Mouse (Mus musculus): ENCODE results near the gene Tapbp. TPM values are rescaled to one million over a fixed set of nuclear protein-coding genes. Genes with fewer than 3 reads are reported as not detected.

The Tapbp gene
- polyA plus RNA-seq, 1 experiment from 2014 or later: 29.6 TPM

- Histone ChIP-seq H3K9me3 (ENCODE audit: control insufficient read depth, low read length) (no peaks in the 10 kb centered on the region), H3K4me1 (replicated peaks; ENCODE audit: control insufficient read depth, insufficient read depth, low read length) (no peaks in the 10 kb centered on the region), H3K9ac (no peak overlapping the region), H3K36me3 (replicated peaks; ENCODE audit: control insufficient read depth, insufficient read depth) (peaks cover 26% of the 10 kb centered on the region), H3K4me2 (replicated peaks) (no peak overlapping the region), H3K4me3 (replicated peaks; ENCODE audit: low read length) (no peak overlapping the region), H3K27ac (no peak overlapping the region), H3K27me3 (ENCODE audit: control insufficient read depth, insufficient read depth, low read length) (no peaks in the 10 kb centered on the region; the same call in 1 of the 2 replicates)
- ATAC-seq (ENCODE audit: low FRiP score): peak; percentile 72
- peak; percentile 85 for DNase-seq (ENCODE audit: low spot score)
- WGBS: 3% methylated on average over 9 of the region's 9 CpGs
Measured at GRCm38 (mm10) chr17:33968489-33968888, 52.8 kb downstream of the Tapbp start.

- peak; percentile 48 for DNase-seq (ENCODE audit: low spot score)
- ATAC-seq (ENCODE audit: low FRiP score): peak; percentile 17; the same call in 1 of the 2 replicates
- H3K4me1 ChIP-seq (replicated peaks; ENCODE audit: control insufficient read depth, insufficient read depth, low read length): no peaks in the 10 kb centered on the region
- H3K36me3 ChIP-seq (replicated peaks; ENCODE audit: control insufficient read depth, insufficient read depth): peaks cover 22% of the 10 kb centered on the region
- WGBS: 32% methylated on average over 5 of the region's 5 CpGs
- no peaks in the 10 kb centered on the region; the same call in 1 of the 2 replicates for H3K27me3 ChIP-seq (ENCODE audit: control insufficient read depth, insufficient read depth, low read length)
- H3K4me2 ChIP-seq (replicated peaks): no peak overlapping the region
- H3K4me3 ChIP-seq (replicated peaks; ENCODE audit: low read length): no peak overlapping the region
- H3K9me3 ChIP-seq (ENCODE audit: control insufficient read depth, low read length): no peaks in the 10 kb centered on the region
- no peak overlapping the region for H3K27ac ChIP-seq
- H3K9ac ChIP-seq: no peak overlapping the region
Measured at GRCm38 (mm10) chr17:33968927-33969326, 53.2 kb downstream of the Tapbp start.

- WGBS: 72% methylated on average over 4 of the region's 4 CpGs
- DNase-seq (ENCODE audit: low spot score): no peak
- no peak overlapping the region for H3K4me3 ChIP-seq (replicated peaks; ENCODE audit: low read length)
- no peak overlapping the region for H3K9ac ChIP-seq
- H3K9me3 ChIP-seq (ENCODE audit: control insufficient read depth, low read length): no peaks in the 10 kb centered on the region
- H3K27me3 ChIP-seq (ENCODE audit: control insufficient read depth, insufficient read depth, low read length): no peaks in the 10 kb centered on the region; the same call in 1 of the 2 replicates
- H3K36me3 ChIP-seq (replicated peaks; ENCODE audit: control insufficient read depth, insufficient read depth): peaks cover 19% of the 10 kb centered on the region
- H3K4me1 ChIP-seq (replicated peaks; ENCODE audit: control insufficient read depth, insufficient read depth, low read length): no peaks in the 10 kb centered on the region
- no peak for ATAC-seq (ENCODE audit: low FRiP score)
- H3K27ac ChIP-seq: no peak overlapping the region
- no peak overlapping the region for H3K4me2 ChIP-seq (replicated peaks)
Measured at GRCm38 (mm10) chr17:33969394-33969793, 53.7 kb downstream of the Tapbp start.

- H3K4me2 ChIP-seq (replicated peaks): no peak overlapping the region
- no peak overlapping the region for H3K27ac ChIP-seq
- H3K27me3 ChIP-seq (ENCODE audit: control insufficient read depth, insufficient read depth, low read length): peaks cover 16% of the 10 kb centered on the region
- ATAC-seq (ENCODE audit: low FRiP score) (no peak), DNase-seq (ENCODE audit: low spot score) (no peak)
- no peak overlapping the region for H3K4me3 ChIP-seq (replicated peaks; ENCODE audit: low read length)
- no peaks in the 10 kb centered on the region for H3K9me3 ChIP-seq (ENCODE audit: control insufficient read depth, low read length)
- 21% methylated on average over 1 of the region's 1 CpGs for WGBS
- no peaks in the 10 kb centered on the region for H3K4me1 ChIP-seq (replicated peaks; ENCODE audit: control insufficient read depth, insufficient read depth, low read length)
- no peaks in the 10 kb centered on the region for H3K36me3 ChIP-seq (replicated peaks; ENCODE audit: control insufficient read depth, insufficient read depth)
- no peak overlapping the region for H3K9ac ChIP-seq
Measured at GRCm38 (mm10) chr17:33972691-33973090, 57.0 kb downstream of the Tapbp start.

- no peak for DNase-seq (ENCODE audit: low spot score)
- no peak overlapping the region for H3K9ac ChIP-seq
- H3K27me3 ChIP-seq (ENCODE audit: control insufficient read depth, insufficient read depth, low read length): peaks cover 25% of the 10 kb centered on the region
- no peak overlapping the region for H3K4me2 ChIP-seq (replicated peaks)
- ATAC-seq (ENCODE audit: low FRiP score): no peak
- H3K9me3 ChIP-seq (ENCODE audit: control insufficient read depth, low read length): no peaks in the 10 kb centered on the region
- no peaks in the 10 kb centered on the region for H3K4me1 ChIP-seq (replicated peaks; ENCODE audit: control insufficient read depth, insufficient read depth, low read length)
- H3K4me3 ChIP-seq (replicated peaks; ENCODE audit: low read length): no peak overlapping the region
- no peaks in the 10 kb centered on the region for H3K36me3 ChIP-seq (replicated peaks; ENCODE audit: control insufficient read depth, insufficient read depth)
- 73% methylated on average over 3 of the region's 3 CpGs for WGBS
- no peak overlapping the region for H3K27ac ChIP-seq
Measured at GRCm38 (mm10) chr17:33973572-33973971, 57.9 kb downstream of the Tapbp start.

- Histone ChIP-seq H3K27ac (no peak overlapping the region), H3K4me2 (replicated peaks) (peak overlapping the region; percentile 56), H3K9me3 (ENCODE audit: control insufficient read depth, low read length) (no peaks in the 10 kb centered on the region), H3K36me3 (replicated peaks; ENCODE audit: control insufficient read depth, insufficient read depth) (no peaks in the 10 kb centered on the region), H3K9ac (peak overlapping the region; percentile 39), H3K27me3 (ENCODE audit: control insufficient read depth, insufficient read depth, low read length) (peaks cover 42% of the 10 kb centered on the region), H3K4me1 (replicated peaks; ENCODE audit: control insufficient read depth, insufficient read depth, low read length) (peaks cover 5% of the 10 kb centered on the region; the same call in 1 of the 2 replicates), H3K4me3 (replicated peaks; ENCODE audit: low read length) (peak overlapping the region; percentile 31)
- no peak for DNase-seq (ENCODE audit: low spot score)
- WGBS: 2% methylated on average over 57 of the region's 57 CpGs
- no peak for ATAC-seq (ENCODE audit: low FRiP score)
Measured at GRCm38 (mm10) chr17:33977861-33978557, 62.3 kb downstream of the Tapbp start.

- H3K27me3 ChIP-seq (ENCODE audit: control insufficient read depth, insufficient read depth, low read length): peaks cover 42% of the 10 kb centered on the region
- 2% methylated on average over 17 of the region's 17 CpGs for WGBS
- peaks cover 5% of the 10 kb centered on the region; the same call in 1 of the 2 replicates for H3K4me1 ChIP-seq (replicated peaks; ENCODE audit: control insufficient read depth, insufficient read depth, low read length)
- H3K9me3 ChIP-seq (ENCODE audit: control insufficient read depth, low read length): no peaks in the 10 kb centered on the region
- peak overlapping the region; percentile 39 for H3K9ac ChIP-seq
- DNase-seq (ENCODE audit: low spot score): no peak
- H3K36me3 ChIP-seq (replicated peaks; ENCODE audit: control insufficient read depth, insufficient read depth): no peaks in the 10 kb centered on the region
- H3K27ac ChIP-seq: no peak overlapping the region
- peak overlapping the region; percentile 56 for H3K4me2 ChIP-seq (replicated peaks)
- ATAC-seq (ENCODE audit: low FRiP score): no peak
- H3K4me3 ChIP-seq (replicated peaks; ENCODE audit: low read length): peak overlapping the region; percentile 31
Measured at GRCm38 (mm10) chr17:33978631-33979031, 62.9 kb downstream of the Tapbp start.

Small RNA genes within 50 kb of the gene (microRNA-seq; reads per million reads assigned to microRNA genes)
- not detected for gene Gm27740

Other genes starting within 250 kb of the Tapbp start
- gene Hnrnpm, start 229.0 kb upstream of the Tapbp start, polyA plus RNA-seq (2014; fragmentation: Nextera tagmentation; extraction: Ambion mirVana): 161 and 173 TPM in 2 replicates
- gene March2, start 197.2 kb upstream of the Tapbp start, polyA plus RNA-seq (2014; fragmentation: Nextera tagmentation; extraction: Ambion mirVana): 69.0 and 72.1 TPM in 2 replicates
- 370 and 430 TPM in 2 replicates for gene Rab11b, start 155.4 kb upstream of the Tapbp start, polyA plus RNA-seq (2014; fragmentation: Nextera tagmentation; extraction: Ambion mirVana)
- 19.1 and 25.1 TPM in 2 replicates for gene Angptl4, start 134.1 kb upstream of the Tapbp start, polyA plus RNA-seq (2014; fragmentation: Nextera tagmentation; extraction: Ambion mirVana)
- 44.7 and 47.7 TPM in 2 replicates for gene Kank3, start 105.4 kb upstream of the Tapbp start, polyA plus RNA-seq (2014; fragmentation: Nextera tagmentation; extraction: Ambion mirVana)
- gene Rps28, start 91.3 kb upstream of the Tapbp start, polyA plus RNA-seq (2014; fragmentation: Nextera tagmentation; extraction: Ambion mirVana): 580 and 749 TPM in 2 replicates
- gene Ndufa7, start 91.3 kb upstream of the Tapbp start, polyA plus RNA-seq (2014; fragmentation: Nextera tagmentation; extraction: Ambion mirVana): 487 and 568 TPM in 2 replicates
- gene Cd320, start 72.8 kb upstream of the Tapbp start, polyA plus RNA-seq (2014; fragmentation: Nextera tagmentation; extraction: Ambion mirVana): 57.5 and 59.6 TPM in 2 replicates
- not detected in 2 replicates for gene Gm7029, start 42.1 kb upstream of the Tapbp start, polyA plus RNA-seq (2014; fragmentation: Nextera tagmentation; extraction: Ambion mirVana)
- gene Kifc1, start 25.2 kb upstream of the Tapbp start, polyA plus RNA-seq (2014; fragmentation: Nextera tagmentation; extraction: Ambion mirVana): 1.7 and 1.8 TPM in 2 replicates
- gene Platr17, start 10.8 kb upstream of the Tapbp start, polyA plus RNA-seq (2014; fragmentation: Nextera tagmentation; extraction: Ambion mirVana): 0.59 TPM in 1 of 2 replicates, not detected in the other
- gene Daxx, start 6.5 kb upstream of the Tapbp start, polyA plus RNA-seq (2014; fragmentation: Nextera tagmentation; extraction: Ambion mirVana): 39.2 and 43.2 TPM in 2 replicates
- 10.4 and 11.4 TPM in 2 replicates for gene Zbtb22, start within 50 bp of the Tapbp start, polyA plus RNA-seq (2014; fragmentation: Nextera tagmentation; extraction: Ambion mirVana)
- gene Rgl2, start 13.6 kb downstream of the Tapbp start, polyA plus RNA-seq (2014; fragmentation: Nextera tagmentation; extraction: Ambion mirVana): 47.7 and 49.2 TPM in 2 replicates
- 157 and 161 TPM in 2 replicates for gene Pfdn6, start 24.4 kb downstream of the Tapbp start, polyA plus RNA-seq (2014; fragmentation: Nextera tagmentation; extraction: Ambion mirVana)
- 15.6 and 19.5 TPM in 2 replicates for gene Wdr46, start 24.8 kb downstream of the Tapbp start, polyA plus RNA-seq (2014; fragmentation: Nextera tagmentation; extraction: Ambion mirVana)
- gene B3galt4, start 35.6 kb downstream of the Tapbp start, polyA plus RNA-seq (2014; fragmentation: Nextera tagmentation; extraction: Ambion mirVana): 7.8 and 9.2 TPM in 2 replicates
- 56.0 and 56.6 TPM in 2 replicates for gene Vps52, start 39.9 kb downstream of the Tapbp start, polyA plus RNA-seq (2014; fragmentation: Nextera tagmentation; extraction: Ambion mirVana)
- gene Rps18, start 40.1 kb downstream of the Tapbp start, polyA plus RNA-seq (2014; fragmentation: Nextera tagmentation; extraction: Ambion mirVana): 804 and 966 TPM in 2 replicates
- 12.5 and 16.5 TPM in 2 replicates for gene H2-K1, start 84.4 kb downstream of the Tapbp start, polyA plus RNA-seq (2014; fragmentation: Nextera tagmentation; extraction: Ambion mirVana)
- gene Ring1, start 108.8 kb downstream of the Tapbp start, polyA plus RNA-seq (2014; fragmentation: Nextera tagmentation; extraction: Ambion mirVana): 6.3 and 7.8 TPM in 2 replicates
- 64.3 and 67.3 TPM in 2 replicates for gene H2-Ke6, start 112.2 kb downstream of the Tapbp start, polyA plus RNA-seq (2014; fragmentation: Nextera tagmentation; extraction: Ambion mirVana)
- gene Slc39a7, start 115.8 kb downstream of the Tapbp start, polyA plus RNA-seq (2014; fragmentation: Nextera tagmentation; extraction: Ambion mirVana): 87.1 and 97.0 TPM in 2 replicates
- 32.2 and 34.5 TPM in 2 replicates for gene Rxrb, start 115.9 kb downstream of the Tapbp start, polyA plus RNA-seq (2014; fragmentation: Nextera tagmentation; extraction: Ambion mirVana)
- gene Col11a2, start 123.5 kb downstream of the Tapbp start, polyA plus RNA-seq (2014; fragmentation: Nextera tagmentation; extraction: Ambion mirVana): 2.7 and 3.4 TPM in 2 replicates
- gene H2-Oa, start 176.4 kb downstream of the Tapbp start, polyA plus RNA-seq (2014; fragmentation: Nextera tagmentation; extraction: Ambion mirVana): 0.29 TPM in 1 of 2 replicates, not detected in the other
- 19.2 and 20.2 TPM in 2 replicates for gene H2-DMa, start 203.6 kb downstream of the Tapbp start, polyA plus RNA-seq (2014; fragmentation: Nextera tagmentation; extraction: Ambion mirVana)
- gene Brd2, start 206.7 kb downstream of the Tapbp start, polyA plus RNA-seq (2014; fragmentation: Nextera tagmentation; extraction: Ambion mirVana): 133 and 136 TPM in 2 replicates
- gene H2-DMb2, start 227.4 kb downstream of the Tapbp start, polyA plus RNA-seq (2014; fragmentation: Nextera tagmentation; extraction: Ambion mirVana): 0.16 TPM in 1 of 2 replicates, not detected in the other
- gene H2-DMb1, start 237.2 kb downstream of the Tapbp start, polyA plus RNA-seq (2014; fragmentation: Nextera tagmentation; extraction: Ambion mirVana): 0.72 and 0.76 TPM in 2 replicates